Mouse (Mus musculus) lung, adult 2 months (tissue): Measurements from ENCODE around the gene Znhit6.
A peak's percentile ranks its signal among the peaks of the same experiment; 100 is the strongest.

Source experiments
- CTCF ChIP-seq: fragments of 200-500 bp; IDR thresholded peaks from 2 replicates; pipeline ENCODE4 v1.5.1; 2011; ENCODE audit warnings: mild to moderate bottlenecking, low read length, control low read depth; ENCODE audit not compliant: insufficient read depth
- POLR2A ChIP-seq: fragments of 200-500 bp; IDR thresholded peaks from 2 replicates; pipeline ENCODE4 v1.6.1; 2011; ENCODE audit warnings: low read depth, mild to moderate bottlenecking, control low read depth, low read length, borderline replicate concordance; ENCODE audit errors: extremely low read depth

DNA sequence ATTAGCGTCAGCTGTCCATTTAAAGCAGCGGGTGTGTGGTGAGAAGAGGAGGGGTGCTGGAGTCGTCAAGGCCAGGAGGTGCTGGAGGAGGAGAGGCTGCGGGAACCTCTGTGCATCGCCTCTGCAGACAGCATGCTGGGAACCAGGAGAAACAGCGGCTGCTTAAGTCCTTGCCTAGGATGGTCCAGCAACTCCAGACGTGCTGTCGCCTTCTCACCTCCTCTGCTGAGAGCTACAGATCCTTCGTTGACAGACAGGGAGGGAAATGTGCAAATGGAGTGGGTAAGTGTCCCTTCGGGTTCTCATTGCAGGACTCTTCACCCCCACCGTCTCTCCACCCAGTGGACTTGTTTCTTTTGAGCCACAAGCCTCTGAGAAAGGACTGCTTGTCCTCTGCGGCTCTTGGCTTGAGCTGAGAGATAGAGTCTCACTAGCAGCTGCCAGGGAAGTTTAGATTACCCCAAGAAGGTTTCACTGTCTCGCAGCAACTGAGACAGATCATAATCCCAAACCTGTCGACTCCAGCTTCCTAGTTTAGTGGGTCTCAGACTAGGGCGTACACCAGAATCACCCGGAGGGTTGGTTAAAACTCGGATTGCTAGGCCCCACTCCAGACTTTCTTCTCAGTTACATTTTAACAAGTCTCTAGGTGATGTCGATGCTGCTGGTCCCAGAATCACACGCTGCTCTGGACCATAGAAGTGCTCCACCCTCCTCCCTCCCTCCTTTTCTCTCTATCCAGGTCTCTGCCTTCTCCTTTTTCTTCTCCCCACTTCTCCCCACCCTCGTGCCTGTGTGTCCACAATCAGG is 76.5 kb downstream of the Znhit6 start:
- TF ChIP-seq POLR2A, result 0 out of 2 replicates have a peak, but pooled peaks have one; percentile 7
- TF ChIP-seq CTCF, result no peak
